Mouse (Mus musculus): ENCODE measurements at regions not wholly inside any gene's neighbourhood (a gene's known extent, or its start where the extent isn't known, plus 50 kb on each side); places are given as distances from the start of the nearest gene placed in this dataset.

DNA sequence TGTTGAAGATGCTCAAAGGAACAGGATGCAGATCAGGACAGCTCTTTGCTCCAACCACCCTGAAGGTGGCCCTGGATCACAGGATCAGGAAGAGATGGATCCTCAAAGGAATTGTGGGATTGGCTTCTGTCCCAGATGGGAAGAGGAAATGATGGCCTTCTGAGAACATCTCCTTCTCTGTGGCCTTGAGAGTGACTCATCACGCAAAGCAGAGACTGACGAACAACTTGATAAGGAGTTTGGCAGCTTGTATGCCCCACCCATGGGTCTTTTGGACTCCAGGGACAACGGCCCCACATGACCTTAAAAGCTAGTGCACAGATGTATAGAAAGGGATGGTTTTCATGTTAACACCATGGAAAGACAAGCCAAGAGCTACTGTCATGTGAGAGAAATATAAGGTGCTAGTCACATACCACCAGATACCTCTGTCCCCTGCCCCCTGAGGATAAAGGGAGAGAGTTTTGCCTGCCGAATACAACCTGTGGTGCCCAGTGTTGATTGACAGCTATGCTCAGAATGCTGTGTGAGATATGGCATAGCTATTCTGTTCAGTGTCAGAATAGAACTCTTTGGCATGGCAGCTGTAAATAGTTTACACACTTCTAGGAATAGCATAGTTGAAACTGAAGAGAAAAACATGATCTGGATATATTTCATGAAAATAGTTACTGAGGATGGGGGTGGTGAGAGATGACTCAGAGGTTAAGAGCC, 109.2 kb upstream of the S1pr3 start:
- DNase-seq (ENCODE audit: low spot score) = no peak

DNA sequence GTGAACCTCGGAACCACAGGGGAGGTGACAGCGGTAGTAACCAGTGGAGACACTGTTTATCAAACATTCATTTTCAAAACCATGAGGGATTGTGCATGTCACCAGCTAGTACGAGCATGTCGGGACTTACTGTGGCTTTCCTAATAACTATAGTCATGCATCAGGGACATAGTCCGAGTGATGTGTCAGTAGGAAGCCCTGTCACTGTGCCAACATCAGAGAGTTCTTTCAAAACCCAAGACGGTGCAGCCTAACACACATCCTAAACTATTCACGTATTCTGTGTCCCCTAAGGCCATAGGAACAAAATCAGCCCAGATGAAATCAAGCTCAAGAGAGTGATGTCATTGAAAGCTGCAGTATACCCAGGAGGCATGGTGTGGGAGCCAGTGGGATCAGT, 107.0 kb upstream of the S1pr3 start:
- no peak for DNase-seq (ENCODE audit: low spot score)

DNA sequence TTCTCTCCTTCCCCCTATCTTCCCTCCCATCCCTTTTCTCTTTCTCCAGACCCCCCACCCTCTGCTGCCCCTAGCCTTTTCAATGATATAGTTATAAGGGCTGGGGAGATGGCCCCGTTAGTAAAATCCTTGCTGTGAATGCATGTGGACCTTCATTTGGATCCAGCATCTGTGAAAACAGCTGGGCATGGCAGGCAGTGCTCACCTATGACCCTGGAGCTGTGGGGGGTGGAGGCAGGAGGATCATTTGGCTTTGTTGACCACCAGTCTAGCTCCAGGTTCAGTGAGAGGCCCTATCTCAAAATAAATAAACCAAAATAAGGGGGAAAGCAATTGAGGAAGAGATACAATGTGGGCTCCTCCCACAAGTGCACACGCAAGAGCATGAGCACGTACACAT, 105.3 kb upstream of the S1pr3 start:
- no peak for DNase-seq (ENCODE audit: low spot score)

DNA sequence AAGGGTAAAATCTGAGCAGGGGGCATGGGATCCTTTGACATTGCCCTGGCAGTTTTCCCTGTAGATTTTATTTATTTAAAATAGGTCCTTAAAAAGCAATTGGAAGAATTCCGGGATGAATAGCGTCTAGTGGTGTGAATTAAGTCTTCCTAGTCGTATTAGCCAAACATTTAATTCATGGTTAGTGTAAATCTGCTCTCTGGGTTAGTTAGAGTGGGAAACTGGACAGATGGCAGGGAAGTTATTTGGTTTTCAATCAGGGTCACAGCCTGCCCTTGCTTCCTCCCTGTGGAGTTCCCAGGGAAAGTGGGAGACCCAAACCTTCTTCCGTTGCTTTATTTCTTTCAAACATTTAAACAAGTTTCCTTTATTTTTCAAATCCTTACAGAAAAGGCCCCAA, 103.8 kb upstream of the S1pr3 start:
- DNase-seq (ENCODE audit: low spot score) = no peak

DNA sequence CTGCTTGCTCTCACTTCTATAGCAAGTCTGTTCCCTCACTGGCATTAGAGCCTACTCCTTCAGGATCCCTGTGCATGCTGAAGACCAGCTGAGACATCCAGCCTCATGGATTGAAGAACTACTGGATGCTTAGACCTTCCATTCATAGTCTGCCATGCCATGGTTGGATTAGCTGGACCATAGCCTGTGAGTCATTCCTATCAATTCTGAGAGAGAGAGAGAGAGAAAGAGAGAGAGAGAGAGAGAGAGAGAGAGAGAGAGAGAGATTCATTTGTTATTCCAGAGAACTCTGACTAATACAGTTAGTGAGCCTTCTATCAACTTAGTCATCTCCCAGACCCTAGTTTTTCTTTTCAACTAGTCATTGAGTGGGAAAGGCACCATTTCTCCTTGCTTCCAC, 99.0 kb upstream of the S1pr3 start:
- no peak for DNase-seq (ENCODE audit: low spot score)

DNA sequence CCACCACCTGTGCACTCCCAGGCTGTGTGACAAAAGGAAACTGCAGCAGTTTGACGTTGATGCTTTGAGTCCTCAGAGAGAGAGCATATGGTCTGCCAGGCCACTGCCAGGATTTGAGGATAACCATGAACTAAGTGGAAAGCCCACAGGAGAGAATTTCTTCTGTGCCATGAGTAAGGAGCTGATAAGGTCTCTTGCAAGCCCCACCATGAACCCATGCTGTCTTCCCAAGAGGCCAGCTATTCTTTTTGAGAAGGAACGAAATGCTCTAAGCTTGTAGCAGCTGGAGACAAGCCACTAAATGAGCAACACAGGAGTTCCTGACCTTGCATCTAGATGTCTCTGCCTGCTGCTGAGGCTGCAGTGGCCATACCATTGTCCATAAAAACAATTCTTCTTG, 98.4 kb upstream of the S1pr3 start:
- no peak for DNase-seq (ENCODE audit: low spot score)

DNA sequence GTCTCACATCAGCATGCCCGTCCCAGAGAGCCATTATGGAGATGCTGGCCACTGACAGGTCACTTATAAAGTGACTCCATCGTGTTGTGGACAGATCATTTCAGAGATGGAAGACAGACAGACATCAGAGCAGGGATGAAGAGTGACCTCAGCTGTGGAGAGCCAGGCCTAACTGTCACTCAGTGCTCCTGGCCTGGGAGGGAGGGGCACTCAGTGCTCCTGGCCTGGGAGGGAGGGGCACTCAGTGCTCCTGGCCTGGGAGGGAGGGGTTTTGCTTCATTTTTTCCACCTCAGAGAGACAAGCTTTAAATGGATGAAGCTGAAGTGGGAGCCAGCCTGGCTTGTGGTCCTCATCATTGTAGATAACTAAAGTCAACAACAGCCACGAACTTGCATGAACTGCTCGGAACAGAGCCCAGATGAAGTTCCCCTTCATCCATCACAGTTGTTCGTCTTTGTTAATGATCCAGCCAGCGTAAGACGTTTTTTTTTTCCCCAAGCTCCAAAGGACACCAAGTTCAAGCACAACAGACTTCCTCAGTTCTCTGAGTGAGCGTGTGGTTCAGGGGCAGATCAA, 96.7 kb upstream of the S1pr3 start:
- DNase-seq (ENCODE audit: low spot score) = no peak

DNA sequence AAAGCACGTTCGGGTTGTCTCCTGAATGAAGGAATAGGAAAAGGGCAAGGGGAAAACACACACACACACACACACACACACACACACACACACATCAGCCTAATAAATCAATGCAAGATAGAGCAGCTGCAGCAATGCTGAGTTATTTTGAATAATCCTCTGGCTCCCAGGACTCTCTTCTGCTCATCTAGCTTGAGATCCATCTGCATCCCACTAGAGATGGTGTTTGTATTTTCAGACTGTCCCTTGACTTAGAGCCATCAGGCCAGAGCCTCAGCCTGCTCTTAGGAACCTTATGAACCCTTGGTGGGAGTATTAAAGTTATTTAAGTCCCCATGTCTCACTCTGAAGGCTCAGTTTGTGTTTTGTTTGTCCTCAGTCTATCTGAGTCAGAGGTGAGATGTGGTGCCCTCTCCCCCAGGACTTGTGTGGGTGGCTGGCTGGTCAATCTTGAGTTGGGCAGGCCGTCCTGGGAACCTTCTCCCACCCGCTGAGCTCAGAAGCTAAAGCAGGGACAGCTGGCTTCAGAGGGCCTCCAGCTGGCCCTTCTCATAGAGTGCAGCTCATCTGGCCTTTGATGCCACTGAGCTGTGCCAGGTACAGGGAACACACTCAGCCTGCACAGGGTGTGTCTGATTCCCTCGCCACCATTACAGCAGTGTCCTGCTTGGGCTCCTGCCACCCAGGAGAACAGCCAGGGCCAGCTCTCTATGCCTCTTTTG, 95.1 kb upstream of the S1pr3 start:
- no peak for DNase-seq (ENCODE audit: low spot score)

DNA sequence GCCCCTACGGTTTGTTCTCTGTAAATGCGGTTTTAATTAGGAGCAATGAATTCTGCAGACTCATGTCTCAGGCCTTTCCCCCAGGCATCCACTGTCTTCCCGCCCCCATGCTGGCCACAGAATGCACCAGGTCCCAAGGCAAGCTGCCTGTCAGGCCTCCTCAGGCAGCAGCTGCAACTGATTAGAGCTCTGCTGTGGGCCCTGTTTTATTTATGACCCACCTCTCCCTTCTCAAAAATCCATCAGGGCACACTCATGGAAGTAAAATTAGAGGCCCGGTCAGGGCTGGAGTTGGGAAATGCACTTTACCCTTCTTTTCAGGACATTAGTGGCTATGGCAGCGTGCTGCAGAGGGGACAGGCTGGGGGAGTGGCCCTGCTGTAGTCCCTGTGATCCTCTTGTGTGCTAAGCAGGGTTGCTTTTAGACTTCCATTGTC, 93.9 kb upstream of the S1pr3 start:
- peak; percentile 64 for DNase-seq (ENCODE audit: low spot score)

DNA sequence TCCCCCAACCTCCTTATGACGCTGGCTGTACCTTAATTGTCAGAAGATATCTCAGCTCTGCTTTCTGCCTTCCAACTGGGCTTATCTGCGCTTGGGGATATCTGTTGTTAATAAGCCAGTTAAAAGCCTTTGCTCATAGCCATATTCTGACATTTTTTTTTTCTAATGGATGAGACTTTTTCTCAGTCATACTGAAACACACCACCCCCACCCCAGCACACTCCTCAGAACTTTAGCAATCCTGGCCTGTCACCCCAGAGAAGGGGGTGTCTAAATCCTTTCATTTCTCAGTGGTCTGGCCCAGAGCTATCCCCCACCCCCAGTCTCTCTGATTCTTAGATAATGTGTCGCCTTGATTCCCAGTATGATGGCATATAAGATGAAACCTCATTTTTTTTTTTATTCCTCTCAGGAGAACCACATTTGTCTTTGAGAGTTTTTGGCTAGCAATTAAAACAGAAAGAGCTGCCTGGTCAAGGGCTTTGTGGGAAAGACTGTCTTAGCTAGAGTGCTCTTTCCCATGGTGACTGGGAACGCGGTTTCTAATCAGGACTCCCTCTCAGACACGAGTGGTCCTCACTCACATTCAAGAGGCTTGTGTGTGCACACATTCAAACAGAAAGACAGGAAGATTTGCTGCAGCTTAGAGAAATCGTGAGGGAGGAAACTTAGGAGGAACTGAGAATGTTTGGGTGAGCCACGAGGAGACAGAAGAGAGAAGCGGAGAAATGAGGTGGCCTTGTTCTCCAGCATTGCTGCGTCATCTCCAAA, 93.2 kb upstream of the S1pr3 start:
- DNase-seq (ENCODE audit: low spot score) = no peak

DNA sequence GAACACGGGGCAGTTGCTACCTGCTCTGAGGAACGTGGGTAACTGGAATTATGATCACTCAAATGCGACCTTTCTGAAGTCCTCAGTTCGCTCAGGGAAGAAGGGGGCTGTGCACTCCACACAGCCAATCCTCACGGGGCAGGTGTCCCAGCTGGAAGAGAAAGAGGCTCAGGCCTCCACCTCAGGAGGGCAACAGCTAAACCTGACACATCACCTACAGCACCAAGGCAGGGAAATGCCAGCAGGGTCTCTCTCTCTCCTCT, 92.7 kb upstream of the S1pr3 start:
- DNase-seq (ENCODE audit: low spot score) = no peak

DNA sequence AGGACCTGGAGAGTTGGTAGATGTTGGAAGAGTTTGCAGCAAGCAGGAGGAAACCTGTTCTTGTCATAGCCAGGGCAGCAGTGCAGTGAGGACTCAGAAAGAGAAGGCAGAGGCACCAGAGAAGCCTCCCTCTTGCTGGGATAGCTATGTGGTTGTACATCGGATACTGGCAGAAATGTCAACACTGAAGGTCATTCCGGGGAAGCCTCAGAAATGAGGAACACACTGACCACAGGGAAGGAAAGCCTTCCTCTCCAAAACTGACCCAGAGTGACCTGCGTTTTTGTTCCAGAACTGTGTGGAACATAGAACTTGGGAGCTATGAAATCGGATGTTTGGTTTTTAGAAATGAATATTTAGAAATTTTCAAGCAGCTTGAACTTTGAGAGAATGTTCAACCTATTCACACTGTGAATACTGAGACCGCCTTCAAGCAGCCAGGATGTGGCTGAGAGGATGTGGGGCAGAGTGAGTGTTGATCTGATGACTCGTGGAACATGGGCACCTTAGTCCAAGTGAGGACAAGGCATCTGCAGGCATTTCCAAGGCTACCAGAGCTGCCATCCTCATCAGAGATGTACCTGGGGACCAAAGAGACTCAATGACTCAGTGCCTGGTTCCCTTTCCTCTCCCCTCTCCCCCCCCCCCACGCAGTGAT, 85.3 kb upstream of the S1pr3 start:
- DNase-seq (ENCODE audit: low spot score) = no peak

DNA sequence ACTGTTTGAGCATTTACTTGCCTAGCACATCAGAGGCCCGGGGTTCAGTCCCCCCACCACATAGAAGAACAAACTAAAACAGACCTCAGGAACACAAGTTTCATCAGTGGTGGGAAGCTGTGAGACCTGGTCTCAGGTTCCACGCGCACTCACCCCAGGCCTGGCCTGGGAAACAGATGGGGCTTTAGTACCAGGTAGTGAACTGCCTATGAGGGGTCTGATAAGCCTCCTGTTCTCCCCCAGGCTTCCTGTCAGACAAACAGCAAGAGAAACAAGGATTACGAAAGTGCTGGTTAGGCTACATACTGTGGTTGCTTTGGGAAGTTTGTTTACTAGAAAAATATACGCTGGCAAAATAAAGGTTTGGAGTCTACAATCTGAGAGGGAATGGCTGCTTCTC, 83.7 kb upstream of the S1pr3 start:
- no peak for DNase-seq (ENCODE audit: low spot score)

DNA sequence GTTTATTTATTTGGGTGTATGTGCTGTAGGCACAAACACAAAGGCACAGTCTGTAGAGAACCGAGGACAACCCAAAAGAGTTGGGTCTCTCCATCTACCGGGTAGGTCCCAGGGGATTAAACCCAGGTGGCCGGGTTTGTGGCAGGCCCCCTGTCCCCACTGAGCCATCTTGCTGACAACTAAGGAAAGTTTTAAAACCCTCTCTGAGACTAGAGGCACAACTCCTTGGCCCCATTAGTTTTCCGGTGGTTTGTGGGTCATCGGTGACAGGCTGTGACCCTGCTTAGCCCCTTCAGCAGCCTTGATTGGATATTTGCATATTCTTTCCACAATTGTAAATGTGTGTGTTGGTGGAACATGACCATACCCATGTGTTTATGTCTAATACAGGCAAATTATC, 83.1 kb upstream of the S1pr3 start:
- no peak for DNase-seq (ENCODE audit: low spot score)

DNA sequence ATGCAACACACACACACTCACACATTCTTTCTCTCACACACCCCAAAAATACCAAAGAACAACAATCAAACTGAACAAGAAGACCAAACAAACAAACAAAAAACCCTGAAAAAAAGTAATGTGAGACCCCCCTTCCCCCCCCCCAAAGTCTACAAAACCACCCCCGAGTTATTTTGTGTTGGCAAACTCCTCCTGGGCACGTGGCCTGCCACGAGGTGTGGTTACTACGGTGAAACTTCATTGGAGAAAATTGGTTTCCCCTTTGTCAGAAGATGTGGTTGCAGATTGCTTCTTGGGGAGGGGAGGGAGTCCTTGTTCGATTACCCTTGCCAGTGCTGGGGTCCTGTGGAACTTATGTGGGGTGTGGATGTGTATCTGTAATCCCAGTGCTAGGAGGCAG, 82.3 kb upstream of the S1pr3 start:
- no peak for DNase-seq (ENCODE audit: low spot score)

DNA sequence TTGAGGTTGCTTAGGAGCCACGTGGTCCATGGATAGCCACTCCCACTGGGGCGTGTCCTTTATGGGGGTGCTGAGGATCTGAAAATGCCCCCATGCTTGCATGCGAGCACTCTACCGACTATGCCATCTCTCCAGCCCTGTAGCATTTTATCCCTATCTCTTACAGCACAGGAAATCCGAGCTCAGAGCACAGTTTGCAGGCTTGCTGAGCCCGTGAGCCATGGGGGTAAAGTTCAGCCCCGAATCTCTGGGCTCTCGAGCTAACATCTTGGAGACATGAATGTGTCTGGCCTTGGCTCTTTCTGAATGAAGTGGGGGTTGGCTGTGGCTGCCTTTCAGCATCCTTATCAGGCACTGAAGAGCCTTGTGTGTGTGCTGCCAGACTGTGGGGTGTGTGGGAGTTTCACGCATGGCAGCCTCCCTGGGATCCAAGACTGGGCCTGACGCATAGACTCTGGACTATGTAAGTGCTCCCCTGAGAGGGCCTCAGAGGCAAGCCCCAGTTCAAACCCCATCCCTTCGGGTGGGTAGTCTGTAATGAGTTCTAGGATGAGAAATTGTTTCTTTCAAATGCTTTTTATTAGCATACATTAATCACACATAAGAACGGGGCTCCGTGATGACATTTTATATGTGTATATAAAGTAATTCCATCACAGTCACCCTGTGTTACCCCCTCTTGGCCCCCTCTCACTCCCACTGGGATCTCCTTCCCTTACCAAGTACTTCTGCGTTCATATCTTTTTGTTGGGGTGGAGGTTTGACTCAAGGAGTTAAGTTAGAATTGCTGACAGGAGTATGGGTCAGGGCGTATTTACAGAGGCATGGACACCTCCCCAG, 80.1 kb upstream of the S1pr3 start:
- peak; percentile 47 for DNase-seq (ENCODE audit: low spot score)

DNA sequence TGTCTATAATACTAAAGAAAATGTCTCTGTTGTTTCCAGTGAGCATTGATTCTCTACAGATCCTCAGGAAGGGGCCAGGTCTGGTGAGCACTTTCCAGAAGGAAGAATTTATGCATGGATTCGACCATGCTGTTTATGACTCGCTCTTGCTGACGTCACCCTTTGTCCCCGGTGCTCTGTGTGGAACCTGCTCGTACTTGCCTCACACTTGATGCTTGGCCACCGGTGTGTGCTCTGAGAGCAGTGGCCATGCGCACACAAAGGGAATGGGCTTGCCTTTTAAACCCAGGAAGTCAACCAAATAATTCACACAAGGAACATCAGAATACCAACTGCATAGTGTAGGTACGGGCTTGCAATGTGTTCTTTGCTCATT, 79.5 kb upstream of the S1pr3 start:
- no peak for DNase-seq (ENCODE audit: low spot score)

DNA sequence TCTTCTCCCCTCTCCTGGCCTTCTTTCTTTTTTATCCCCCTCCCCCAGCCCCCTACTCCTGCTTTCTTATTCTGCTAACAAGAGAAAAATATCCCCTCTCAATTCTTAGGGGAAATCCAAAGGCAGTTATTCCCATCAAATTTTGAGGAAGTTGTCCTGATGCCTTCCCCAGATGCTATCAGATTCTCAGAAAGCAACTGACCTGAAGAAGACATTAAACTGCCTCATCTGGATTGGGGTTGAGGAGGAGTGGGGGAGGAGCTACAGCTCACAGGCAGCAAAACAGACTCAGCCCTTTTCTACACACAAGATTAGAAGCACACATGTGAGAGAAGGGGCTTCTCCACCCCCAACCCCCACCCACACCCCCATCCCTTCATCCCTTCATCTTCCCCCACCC, 78.7 kb upstream of the S1pr3 start:
- DNase-seq (ENCODE audit: low spot score) = no peak

DNA sequence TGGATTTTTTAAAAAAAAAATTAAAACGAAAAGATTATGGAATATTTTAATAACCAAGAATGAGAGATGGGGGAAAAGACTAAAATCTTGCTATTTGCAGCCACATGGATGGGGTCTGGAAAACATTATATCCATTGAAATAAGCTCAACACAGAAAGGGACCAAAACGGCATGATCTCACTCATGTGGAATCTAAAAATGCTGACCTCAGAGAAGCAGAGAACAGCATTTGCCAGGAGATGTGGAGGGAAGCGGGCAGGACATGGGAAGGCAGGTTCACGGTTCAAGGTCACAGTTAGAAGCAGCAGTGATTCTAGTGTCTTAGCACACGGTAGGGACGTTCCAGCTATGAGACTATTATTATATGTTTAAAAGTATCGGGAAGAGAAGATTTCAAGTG, 76.2 kb upstream of the S1pr3 start:
- no peak for DNase-seq (ENCODE audit: low spot score)

DNA sequence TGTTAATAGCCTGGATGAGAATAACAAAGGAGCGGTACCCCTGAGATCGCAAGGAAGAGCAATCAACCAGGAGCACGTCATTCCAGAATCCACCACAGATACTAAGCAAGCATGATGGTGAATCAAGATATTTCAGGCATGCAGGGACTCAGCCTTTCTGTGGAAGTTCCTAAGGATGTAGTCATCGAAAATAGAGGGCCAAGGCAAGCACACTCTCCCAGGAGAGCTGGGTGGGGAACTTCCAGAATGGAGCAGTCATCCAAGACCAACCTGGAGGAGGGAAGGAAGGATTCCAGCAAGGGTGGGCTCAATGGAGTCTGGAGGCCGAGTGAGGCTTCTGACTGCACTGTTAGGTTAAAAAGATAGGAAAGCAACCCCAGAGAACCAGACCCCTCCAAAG, 75.0 kb upstream of the S1pr3 start:
- DNase-seq (ENCODE audit: low spot score) = no peak

DNA sequence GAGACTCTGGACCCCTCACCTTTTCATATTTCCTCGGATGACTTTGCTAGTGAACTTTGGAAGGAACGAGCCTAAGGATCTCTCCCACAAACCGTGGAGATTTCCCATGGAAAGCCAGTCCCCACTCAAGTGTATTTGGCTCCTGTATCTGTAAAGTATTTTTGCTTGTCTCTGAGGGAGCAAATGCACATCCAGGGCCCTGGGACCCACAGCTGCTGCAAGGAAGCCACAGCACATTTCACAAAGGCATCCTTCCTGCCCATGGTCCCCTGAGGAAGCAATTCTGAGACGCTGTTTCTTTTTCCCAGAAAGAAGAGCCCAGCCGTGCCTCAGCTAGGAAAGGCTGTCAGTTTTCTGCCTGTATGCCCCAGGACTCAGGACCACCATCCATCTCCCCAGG, 71.7 kb upstream of the S1pr3 start:
- no peak for DNase-seq (ENCODE audit: low spot score)

DNA sequence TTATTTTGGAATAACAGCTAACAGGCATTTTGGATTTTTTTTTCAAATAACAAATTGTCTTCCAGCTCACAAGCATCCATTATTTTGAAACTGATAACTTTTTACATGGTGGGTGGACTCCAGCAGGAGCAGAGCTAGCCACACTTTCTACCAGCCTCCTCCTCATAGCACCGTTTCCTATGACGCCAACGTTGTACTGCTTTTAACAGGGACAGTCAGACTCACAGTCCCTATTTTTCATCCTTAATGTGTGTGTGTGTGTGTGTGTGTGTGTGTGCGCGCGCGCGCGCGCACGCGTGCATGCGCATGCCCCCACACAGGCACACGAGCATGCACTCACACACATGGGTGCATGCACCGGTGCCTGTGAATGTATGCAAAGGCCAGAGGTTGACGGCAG, 70.5 kb upstream of the S1pr3 start:
- no peak for DNase-seq (ENCODE audit: low spot score)
